Mouse (Mus musculus) embryonic fibroblast, embryonic 13.5 days (primary cell): ENCODE data around the gene Arrb1.

Source experiments
- CTCF ChIP-seq: IDR thresholded peaks from 2 replicates; pipeline ENCODE4 v1.5.1; 2011; ENCODE audit warnings: mild to moderate bottlenecking, control low read depth, low read length, moderate library complexity, borderline replicate concordance; ENCODE audit not compliant: insufficient read depth
- POLR2A ChIP-seq: IDR thresholded peaks from 2 replicates; pipeline ENCODE4 v1.6.1; 2011; ENCODE audit warnings: low read depth, mild to moderate bottlenecking, control low read depth, low read length, moderate library complexity

DNA sequence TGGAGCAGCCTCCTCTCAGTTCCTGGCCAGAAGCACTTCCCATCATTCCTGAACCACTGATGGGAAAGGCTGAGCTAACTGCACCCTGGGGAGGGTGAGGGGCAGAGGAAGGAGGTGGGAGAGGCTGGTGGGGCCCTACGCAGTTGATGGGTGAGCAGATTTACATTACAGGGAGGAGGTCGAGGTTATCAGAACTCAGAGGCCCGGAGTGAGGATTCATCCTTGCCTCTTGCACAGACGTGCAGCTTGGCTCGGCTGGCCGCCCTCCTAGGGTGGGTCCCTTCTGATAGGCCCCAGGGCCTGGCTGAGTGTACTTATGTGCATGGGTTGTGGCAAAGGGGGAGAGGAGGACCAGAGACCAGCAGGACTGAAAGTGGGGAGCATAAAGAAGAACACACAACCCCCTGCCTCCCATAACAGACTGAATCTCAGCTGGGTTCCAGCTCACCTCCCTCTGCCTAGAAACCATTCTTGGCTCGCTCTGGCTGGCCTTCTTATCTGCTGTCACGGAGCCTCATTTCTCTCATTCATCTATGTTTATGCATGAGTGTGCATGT, 30.1 kb downstream of the Arrb1 start:
- TF ChIP-seq CTCF (no peak), POLR2A (no peak)
